Mouse (Mus musculus): ENCODE measurements at regions not wholly inside any gene's neighbourhood (a gene's known extent, or its start where the extent isn't known, plus 50 kb on each side); places are given as distances from the start of the nearest gene placed in this dataset.

DNA sequence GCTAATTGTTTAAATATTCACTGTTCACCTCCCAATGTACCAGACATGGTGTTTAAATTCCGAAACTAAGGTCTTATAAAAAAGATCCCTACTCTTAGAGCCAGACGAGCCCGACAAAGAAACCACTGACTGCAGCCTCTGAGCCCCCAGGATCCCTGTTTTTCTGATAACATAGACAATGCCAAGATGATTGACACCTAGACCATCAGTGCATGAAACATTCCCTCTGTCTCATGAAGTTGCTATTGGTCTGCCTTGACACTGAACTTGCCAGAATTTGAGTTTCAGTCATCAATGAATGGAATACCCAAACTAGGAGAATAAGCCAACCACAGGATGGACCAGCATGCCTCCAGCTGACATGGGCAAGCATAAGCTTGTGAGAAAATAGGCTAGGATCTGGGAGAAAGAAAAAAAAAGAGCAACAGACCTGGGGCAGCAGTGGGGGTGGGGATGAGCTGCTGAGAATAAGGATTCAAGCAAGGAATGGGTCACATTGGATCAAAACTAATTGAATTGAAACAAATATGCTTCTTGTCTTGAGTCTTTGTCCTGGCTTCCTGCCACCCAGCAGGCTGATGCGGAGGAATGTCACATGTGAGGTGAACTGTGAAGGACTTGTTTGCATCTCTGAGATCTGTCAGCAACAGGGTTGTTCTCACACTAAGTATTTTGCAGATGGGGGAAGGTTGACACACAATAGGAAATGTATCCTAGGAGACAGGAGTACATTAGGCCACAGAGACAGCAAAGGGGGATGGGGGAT, 333.0 kb downstream of the Lpin1 start:
- 71% methylated on average over 4 of the region's 4 CpGs for WGBS
- H3K9me3 ChIP-seq, result no peaks in the 10 kb centered on the region

DNA sequence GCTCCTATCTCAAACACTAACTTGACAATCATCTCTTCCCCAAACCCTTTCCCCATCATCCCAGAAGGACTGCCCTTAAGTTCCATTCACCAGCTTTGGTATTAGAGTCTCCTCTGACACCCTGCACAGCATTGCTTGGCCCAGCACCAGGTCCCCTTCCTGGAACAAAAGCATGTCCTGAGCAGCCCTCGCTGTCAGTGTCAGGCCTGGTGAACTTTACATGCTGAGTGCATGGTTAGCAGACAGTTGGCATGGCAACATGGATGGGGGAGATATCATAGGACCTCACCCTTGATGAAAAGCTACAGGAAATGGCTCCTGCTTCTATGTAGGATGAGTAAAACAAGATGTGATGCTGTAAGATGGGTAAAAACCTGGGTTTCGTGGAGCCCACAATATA, 333.6 kb downstream of the Lpin1 start:
- H3K9me3 ChIP-seq, result no peaks in the 10 kb centered on the region
- H3K36me3 ChIP-seq, result no peaks in the 10 kb centered on the region
- no peak overlapping the region for H3K4me2 ChIP-seq (replicated peaks)
- H3K4me3 ChIP-seq (replicated peaks), result no peak overlapping the region
- no peaks in the 10 kb centered on the region for H3K27me3 ChIP-seq (replicated peaks)
- WGBS, result 64% methylated on average over 2 of the region's 2 CpGs
- no peak overlapping the region for H3K9ac ChIP-seq
- H3K4me1 ChIP-seq (replicated peaks), result no peaks in the 10 kb centered on the region
- ATAC-seq, result no peak
- H3K27ac ChIP-seq, result no peak overlapping the region

More for the DNA sequence above, 333.0 kb downstream of the Lpin1 start:
- H3K27ac ChIP-seq, result no peak overlapping the region
- H3K4me2 ChIP-seq (replicated peaks), result no peak overlapping the region
- no peaks in the 10 kb centered on the region for H3K4me1 ChIP-seq (replicated peaks)
- no peaks in the 10 kb centered on the region for H3K36me3 ChIP-seq
- ATAC-seq, result no peak
- H3K27me3 ChIP-seq (replicated peaks), result no peaks in the 10 kb centered on the region
- no peak overlapping the region for H3K4me3 ChIP-seq (replicated peaks)
- no peak overlapping the region for H3K9ac ChIP-seq

DNA sequence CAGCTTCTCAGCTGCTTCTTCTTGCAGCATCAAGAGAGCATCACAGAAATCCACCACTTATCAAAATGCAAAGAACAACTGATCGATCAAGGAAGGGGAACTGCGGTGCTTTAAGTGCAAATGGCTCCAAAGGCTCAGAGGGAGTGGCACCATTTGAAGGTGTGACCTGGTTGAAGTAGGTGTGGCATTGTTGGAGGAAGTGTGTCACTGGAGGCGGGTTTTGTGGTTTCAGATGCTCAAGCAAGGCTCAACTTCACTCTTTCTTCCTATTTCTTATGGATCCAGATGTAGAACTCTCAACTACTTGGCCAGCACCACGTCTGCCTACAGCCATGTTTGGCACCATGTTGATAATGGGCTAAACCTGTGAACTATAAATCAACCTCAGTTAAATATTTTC, 334.5 kb downstream of the Lpin1 start:
- Histone ChIP-seq H3K27me3 (replicated peaks) (no peaks in the 10 kb centered on the region), H3K4me1 (replicated peaks) (no peaks in the 10 kb centered on the region), H3K9ac (no peak overlapping the region), H3K36me3 (no peaks in the 10 kb centered on the region), H3K4me3 (replicated peaks) (no peak overlapping the region), H3K9me3 (no peaks in the 10 kb centered on the region), H3K4me2 (replicated peaks) (no peak overlapping the region), H3K27ac (no peak overlapping the region)
- 84% methylated on average over 4 of the region's 4 CpGs for WGBS
- no peak for ATAC-seq

DNA sequence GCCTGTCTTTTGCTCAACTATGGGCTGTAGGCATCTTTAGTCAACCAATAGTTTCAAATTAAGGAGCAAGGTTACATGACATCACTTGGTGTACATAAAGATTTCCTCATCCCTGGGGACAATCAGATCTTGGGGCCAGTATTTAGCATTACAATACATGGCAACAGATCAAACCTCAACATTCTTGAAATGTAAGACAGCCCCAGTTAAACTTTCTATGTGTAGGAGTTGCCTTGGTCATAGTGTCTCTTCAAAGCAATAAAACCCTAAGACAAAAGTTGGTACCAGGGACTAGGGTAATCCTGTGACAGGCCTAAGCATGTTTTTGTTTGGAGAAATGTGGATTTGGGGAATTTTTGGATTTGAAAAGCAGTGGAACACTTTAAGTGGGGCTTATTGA, 338.3 kb downstream of the Lpin1 start:
- no peak overlapping the region for H3K4me2 ChIP-seq (replicated peaks)
- ATAC-seq, result no peak

DNA sequence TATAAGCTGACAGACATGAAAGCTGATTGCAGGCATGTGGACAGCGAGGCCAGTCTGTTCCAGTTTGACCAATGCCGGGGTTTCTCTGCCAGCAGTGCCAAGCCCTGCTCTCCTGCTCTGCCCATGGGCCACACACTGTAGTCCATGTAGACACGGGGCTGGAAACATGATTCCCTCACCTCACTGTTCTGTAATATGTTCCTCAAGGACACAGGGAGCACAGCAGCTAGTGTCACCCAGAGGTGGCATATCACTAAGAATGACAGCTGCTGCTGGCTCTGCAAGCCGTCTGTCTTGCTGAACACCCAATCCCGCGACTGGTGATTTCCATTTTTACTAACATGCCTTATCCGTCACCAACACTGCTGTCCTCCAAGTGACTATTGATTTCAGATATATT, 339.9 kb downstream of the Lpin1 start:
- Histone ChIP-seq H3K9ac (no peak overlapping the region), H3K4me1 (replicated peaks) (no peaks in the 10 kb centered on the region)
- 89% methylated on average over 7 of the region's 7 CpGs for WGBS

More for the DNA sequence above, 338.3 kb downstream of the Lpin1 start:
- Histone ChIP-seq H3K9ac (no peak overlapping the region), H3K27ac (no peak overlapping the region), H3K4me1 (replicated peaks) (no peaks in the 10 kb centered on the region), H3K27me3 (replicated peaks) (no peaks in the 10 kb centered on the region), H3K36me3 (no peaks in the 10 kb centered on the region), H3K4me3 (replicated peaks) (no peak overlapping the region), H3K9me3 (no peaks in the 10 kb centered on the region)

DNA sequence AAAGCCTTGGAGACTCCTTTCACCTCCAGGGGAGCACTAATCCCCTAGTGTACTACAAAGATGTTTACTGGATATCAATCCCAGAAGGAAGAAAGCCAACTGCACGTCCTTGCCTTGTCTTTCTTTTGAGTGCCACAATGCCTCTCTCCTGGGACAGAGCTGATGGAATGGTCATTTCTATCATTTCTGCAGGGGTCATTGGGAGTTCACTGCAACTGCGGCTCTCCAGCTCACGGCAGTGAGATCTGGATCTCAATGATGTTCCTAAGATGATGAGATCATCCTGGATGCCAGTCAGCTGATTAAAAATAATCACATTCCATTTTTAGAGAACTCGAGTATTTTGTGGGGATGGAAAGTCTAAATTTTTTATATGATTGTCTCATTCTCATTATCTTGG, 341.1 kb downstream of the Lpin1 start:
- 48% methylated on average over 4 of the region's 4 CpGs for WGBS
- H3K4me3 ChIP-seq (replicated peaks), result no peak overlapping the region
- no peak overlapping the region for H3K9ac ChIP-seq
- no peaks in the 10 kb centered on the region for H3K36me3 ChIP-seq
- ATAC-seq, result no peak
- H3K27ac ChIP-seq, result no peak overlapping the region
- H3K9me3 ChIP-seq, result no peaks in the 10 kb centered on the region
- no peak overlapping the region for H3K4me2 ChIP-seq (replicated peaks)
- no peaks in the 10 kb centered on the region for H3K27me3 ChIP-seq (replicated peaks)
- H3K4me1 ChIP-seq (replicated peaks), result no peaks in the 10 kb centered on the region

More for the DNA sequence above, 339.9 kb downstream of the Lpin1 start:
- Histone ChIP-seq H3K4me3 (replicated peaks) (no peak overlapping the region), H3K27me3 (replicated peaks) (no peaks in the 10 kb centered on the region), H3K4me2 (replicated peaks) (no peak overlapping the region), H3K9me3 (no peaks in the 10 kb centered on the region), H3K36me3 (no peaks in the 10 kb centered on the region), H3K27ac (no peak overlapping the region)
- ATAC-seq, result no peak

DNA sequence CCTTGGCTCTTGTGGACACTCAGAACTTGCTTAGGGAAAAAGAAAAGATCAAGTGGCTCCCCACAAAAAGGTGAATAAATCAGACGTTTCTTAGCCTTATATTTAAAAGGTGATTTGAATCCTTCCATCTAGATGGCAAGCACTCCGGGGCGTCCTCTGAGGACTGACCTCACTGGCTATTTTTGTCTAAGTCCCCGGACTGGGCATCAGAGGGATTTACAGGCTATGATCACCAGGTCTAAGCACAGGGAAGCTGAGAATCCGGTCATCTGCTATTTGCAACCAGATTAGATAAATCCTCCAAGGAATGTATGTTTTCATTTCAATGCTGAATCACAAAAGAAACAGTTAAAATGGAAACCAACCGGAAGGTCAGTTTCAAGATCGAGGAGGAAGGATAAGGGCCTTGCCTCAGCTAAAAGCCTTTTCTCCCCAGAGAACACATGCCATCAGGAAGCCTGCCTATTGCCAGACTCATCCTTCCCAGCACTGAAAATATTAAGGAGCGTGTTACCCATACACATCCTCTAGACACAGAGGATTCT, 342.1 kb downstream of the Lpin1 start:
- Histone ChIP-seq H3K9ac (no peak overlapping the region), H3K4me2 (replicated peaks) (no peak overlapping the region), H3K36me3 (no peaks in the 10 kb centered on the region), H3K27me3 (replicated peaks) (no peaks in the 10 kb centered on the region), H3K4me3 (replicated peaks) (no peak overlapping the region), H3K4me1 (replicated peaks) (no peaks in the 10 kb centered on the region), H3K9me3 (no peaks in the 10 kb centered on the region), H3K27ac (no peak overlapping the region)
- 76% methylated on average over 8 of the region's 8 CpGs for WGBS
- no peak for ATAC-seq

DNA sequence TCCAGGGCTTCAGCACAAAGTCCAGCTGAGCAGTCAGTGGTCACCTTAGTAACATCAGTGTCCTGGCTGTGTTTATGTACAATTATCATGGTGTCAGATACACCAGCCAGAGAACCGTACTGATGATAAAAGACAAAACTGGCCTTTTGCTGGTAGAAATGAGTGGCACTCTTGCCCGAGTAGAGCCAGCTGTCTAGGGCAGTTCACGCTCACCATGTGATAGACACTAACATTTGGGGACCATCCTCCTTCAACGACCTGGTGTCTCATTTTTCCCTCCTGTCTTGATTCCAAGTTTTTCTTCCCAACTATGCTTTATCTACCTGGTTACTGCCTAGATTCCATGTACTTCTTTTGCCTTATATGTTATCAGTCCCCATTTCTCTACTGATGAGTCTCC, 349.3 kb downstream of the Lpin1 start:
- no peaks in the 10 kb centered on the region for H3K27me3 ChIP-seq (replicated peaks)
- no peaks in the 10 kb centered on the region for H3K36me3 ChIP-seq
- no peaks in the 10 kb centered on the region for H3K4me1 ChIP-seq (replicated peaks)
- H3K27ac ChIP-seq, result no peak overlapping the region
- 77% methylated on average over 4 of the region's 4 CpGs for WGBS
- no peak for ATAC-seq
- no peak overlapping the region for H3K9ac ChIP-seq
- no peak overlapping the region for H3K4me2 ChIP-seq (replicated peaks)
- no peaks in the 10 kb centered on the region for H3K9me3 ChIP-seq
- no peak overlapping the region for H3K4me3 ChIP-seq (replicated peaks)

DNA sequence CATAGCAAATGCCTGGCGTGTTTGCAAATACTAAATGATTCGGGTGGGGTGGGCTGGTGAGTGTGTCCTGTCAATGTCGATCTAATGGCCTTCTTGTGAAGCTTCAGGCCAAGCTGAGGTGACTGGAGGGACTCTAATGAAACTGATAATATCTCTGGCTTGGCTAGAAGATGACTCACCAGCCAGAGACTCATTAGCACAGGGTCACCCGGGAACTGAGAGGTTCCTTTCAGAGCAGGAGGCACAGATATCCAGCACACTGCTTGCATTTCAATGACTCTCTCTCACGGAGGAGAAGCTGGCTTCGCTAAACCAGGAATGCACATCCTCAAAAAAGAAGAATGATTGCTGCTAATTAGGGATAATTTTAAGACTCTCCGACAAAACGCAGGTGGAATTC, 349.8 kb downstream of the Lpin1 start:
- 54% methylated on average over 8 of the region's 8 CpGs for whole genome bisulfite sequencing
- H3K4me2 ChIP-seq (replicated peaks), result no peak overlapping the region
- H3K4me1 ChIP-seq (replicated peaks), result no peaks in the 10 kb centered on the region
- no peak for ATAC-seq
- no peak overlapping the region for H3K27ac ChIP-seq
- H3K4me3 ChIP-seq (replicated peaks), result no peak overlapping the region
- no peaks in the 10 kb centered on the region for H3K9me3 ChIP-seq
- H3K9ac ChIP-seq, result no peak overlapping the region
- no peaks in the 10 kb centered on the region for H3K27me3 ChIP-seq (replicated peaks)
- no peaks in the 10 kb centered on the region for H3K36me3 ChIP-seq

DNA sequence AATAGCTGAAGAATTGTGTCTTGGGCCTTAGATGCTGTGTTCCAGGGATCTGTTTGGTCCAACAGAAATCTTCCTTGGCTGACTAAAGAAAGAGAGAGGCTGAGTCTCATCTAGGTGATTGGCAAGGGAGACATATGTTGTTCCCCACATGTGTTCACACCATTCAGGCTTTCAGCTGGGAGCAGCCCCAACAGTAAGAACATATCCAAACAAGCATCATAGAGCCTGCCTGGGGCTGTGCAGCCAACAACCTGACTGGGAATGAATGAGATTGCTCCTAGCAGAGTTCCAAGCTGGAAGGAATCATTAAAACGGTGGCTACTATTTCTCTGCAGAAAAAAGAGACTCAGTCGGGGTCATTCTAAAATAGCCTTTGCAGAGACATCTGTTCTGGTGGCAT, 350.3 kb downstream of the Lpin1 start:
- no peak overlapping the region for H3K27ac ChIP-seq
- H3K4me3 ChIP-seq (replicated peaks), result no peak overlapping the region
- H3K4me1 ChIP-seq (replicated peaks), result no peaks in the 10 kb centered on the region
- no peaks in the 10 kb centered on the region for H3K27me3 ChIP-seq (replicated peaks)
- WGBS, result 88% methylated on average over 2 of the region's 2 CpGs
- H3K9ac ChIP-seq, result no peak overlapping the region
- H3K9me3 ChIP-seq, result no peaks in the 10 kb centered on the region
- H3K4me2 ChIP-seq (replicated peaks), result no peak overlapping the region
- no peak for ATAC-seq
- H3K36me3 ChIP-seq, result no peaks in the 10 kb centered on the region

DNA sequence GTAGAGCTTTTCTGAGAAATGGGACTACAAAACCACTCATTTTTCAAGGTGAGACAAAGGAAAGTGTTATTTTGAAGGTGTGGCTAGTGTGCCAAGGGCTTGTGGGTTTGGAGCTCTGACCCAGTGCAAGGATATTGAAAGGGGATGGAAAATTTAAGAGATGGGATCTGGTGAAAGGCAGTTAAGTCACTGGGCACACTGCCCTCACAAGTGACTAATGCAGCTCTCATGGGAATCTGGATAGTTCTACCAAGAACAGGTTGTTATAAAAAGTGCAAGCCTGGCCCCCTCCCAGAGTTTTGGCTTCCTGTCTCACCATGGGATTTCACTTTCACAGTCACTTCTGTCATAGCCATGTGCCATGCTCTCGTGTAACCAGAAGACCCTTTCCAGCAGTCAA, 360.1 kb downstream of the Lpin1 start:
- Histone ChIP-seq H3K9ac (no peak overlapping the region), H3K27me3 (replicated peaks) (no peaks in the 10 kb centered on the region), H3K9me3 (no peaks in the 10 kb centered on the region), H3K4me2 (replicated peaks) (no peak overlapping the region), H3K36me3 (no peaks in the 10 kb centered on the region), H3K4me3 (replicated peaks) (no peak overlapping the region), H3K4me1 (replicated peaks) (no peaks in the 10 kb centered on the region), H3K27ac (no peak overlapping the region)
- WGBS, result 94% methylated on average over 1 of the region's 1 CpGs
- ATAC-seq, result no peak

DNA sequence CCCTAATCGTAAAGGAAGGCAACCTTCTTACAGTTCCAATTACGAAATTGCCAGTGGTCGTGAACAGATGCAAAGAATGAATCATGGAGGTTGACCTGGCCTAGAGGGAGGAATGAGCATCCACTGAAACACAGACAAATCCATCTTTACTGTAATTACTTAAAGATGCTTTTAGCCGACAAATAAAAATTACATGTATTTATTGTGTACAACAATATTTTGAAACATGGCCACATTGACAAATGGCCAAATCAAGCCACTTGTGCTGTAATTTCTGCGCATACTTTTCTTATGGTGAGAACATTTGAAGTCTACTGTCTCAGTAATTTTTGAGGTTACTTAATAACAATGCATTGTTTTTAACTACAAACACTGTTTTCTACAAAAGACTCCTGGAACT, 360.7 kb downstream of the Lpin1 start:
- 89% methylated on average over 5 of the region's 5 CpGs for WGBS
- Histone ChIP-seq H3K4me1 (replicated peaks) (no peaks in the 10 kb centered on the region), H3K36me3 (no peaks in the 10 kb centered on the region), H3K27ac (no peak overlapping the region), H3K4me2 (replicated peaks) (no peak overlapping the region), H3K27me3 (replicated peaks) (no peaks in the 10 kb centered on the region), H3K4me3 (replicated peaks) (no peak overlapping the region), H3K9ac (no peak overlapping the region), H3K9me3 (no peaks in the 10 kb centered on the region)
- no peak for ATAC-seq

DNA sequence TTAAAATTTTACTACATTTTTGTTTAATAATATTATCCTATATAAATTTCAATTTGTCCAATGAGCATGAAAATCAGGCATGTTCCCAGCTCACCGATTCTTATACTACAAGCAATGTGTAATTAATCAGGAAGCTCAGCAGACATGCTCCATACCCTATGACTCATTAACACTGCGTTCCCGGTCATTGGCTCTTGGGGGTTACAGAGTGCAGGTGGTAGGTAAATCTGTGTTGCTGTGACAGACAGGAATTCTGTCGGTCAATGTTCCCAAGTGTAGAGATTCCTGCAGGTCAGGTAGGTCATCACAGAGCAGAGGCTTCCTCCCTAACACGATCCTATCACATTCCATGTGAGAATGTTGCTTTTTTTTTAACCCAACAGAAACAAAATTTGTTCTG, 371.0 kb downstream of the Lpin1 start:
- Histone ChIP-seq H3K36me3 (no peaks in the 10 kb centered on the region), H3K4me3 (replicated peaks) (no peak overlapping the region), H3K27me3 (replicated peaks) (no peaks in the 10 kb centered on the region), H3K4me1 (replicated peaks) (no peaks in the 10 kb centered on the region), H3K27ac (no peak overlapping the region), H3K9me3 (no peaks in the 10 kb centered on the region), H3K9ac (no peak overlapping the region), H3K4me2 (replicated peaks) (no peak overlapping the region)
- 66% methylated on average over 5 of the region's 5 CpGs for WGBS
- ATAC-seq, result no peak
